Mouse (Mus musculus) heart, postnatal 14 days (tissue): Measurements from ENCODE around the gene Tmem52. TPM values are rescaled to one million over a fixed set of nuclear protein-coding genes. Genes with fewer than 3 reads are reported as not detected.

Source experiments
- DNase-seq, 2 experiments: peaks; one replicate each; pipeline ENCODE4 v3.0.0; 2021 to 2022
- intact Hi-C: fragments of 180-260 bp; cut with DNase I; formaldehyde crosslinking; loops from one replicate; pipeline ENCODE4 v1.15.1; 2025
- total RNA-seq, 2 experiments: library from RNA; stranded (reverse); gene quantifications; 2 replicates each; pipeline ENCODE4 v1.2.3; 2021

The Tmem52 gene
- total RNA-seq, 2 experiments from 2014 or later = 3.6 to 6.9 TPM

GRCm38 (mm10) chr4:155501126-155501525, 32.2 kb downstream of the Tmem52 start:
- DNase-seq = no peak
- intact Hi-C loops = no loop called here

GRCm38 (mm10) chr4:155505067-155505466, 36.2 kb downstream of the Tmem52 start:
- intact Hi-C loops = no loop called here
- no peak for DNase-seq

- no peak for DNase-seq
- intact Hi-C loops = no loop called here
Measured at GRCm38 (mm10) chr4:155505671-155506295, 36.9 kb downstream of the Tmem52 start.

DNA sequence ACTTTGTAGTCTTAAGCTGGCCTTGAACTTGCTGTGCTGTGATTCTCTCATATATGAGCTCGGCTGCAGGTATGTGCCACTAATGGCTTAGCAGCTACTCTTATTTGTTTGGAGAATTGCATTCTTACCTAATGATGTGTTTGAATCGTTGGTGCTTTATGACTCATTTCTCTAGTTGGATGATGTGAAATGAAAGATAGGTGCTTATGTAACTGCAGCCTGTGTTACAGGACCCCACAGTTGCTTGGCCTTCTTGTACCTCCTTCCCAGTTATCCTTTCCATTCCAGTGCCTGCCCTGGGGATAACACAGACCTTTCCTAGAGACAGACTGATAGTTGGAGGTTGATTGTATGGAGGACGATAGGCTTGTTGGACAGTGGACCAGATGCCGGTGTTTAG, 39.7 kb downstream of the Tmem52 start:
- no peak for DNase-seq
- intact Hi-C loops = no loop called here

GRCm38 (mm10) chr4:155510981-155511380, 42.1 kb downstream of the Tmem52 start:
- intact Hi-C loops = loop anchor here (5.0 kb wide), 2 partner anchors 36 to 51 kb away; partner anchors contain the start of gene Nadk
- no peak for DNase-seq

DNA sequence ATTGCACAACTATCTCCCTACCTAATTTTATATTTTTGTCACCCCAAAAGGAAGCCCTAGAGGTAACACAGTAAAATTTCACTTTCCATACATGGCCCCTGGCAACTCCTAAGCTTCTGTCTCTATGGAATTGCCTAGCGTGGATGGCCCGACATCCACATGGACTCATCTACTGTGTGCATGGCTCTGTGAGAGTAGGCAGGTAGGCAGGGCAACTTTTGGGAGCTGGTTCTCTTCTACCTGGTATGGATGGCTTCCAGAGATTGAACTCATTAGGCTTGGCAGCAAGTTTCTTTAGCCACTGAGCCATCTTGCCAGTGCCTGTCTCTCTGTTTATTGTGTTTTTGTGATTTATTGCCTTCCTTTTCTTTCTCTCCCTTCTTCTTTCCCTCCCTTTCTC, 45.9 kb downstream of the Tmem52 start:
- intact Hi-C loops = loop anchor here (5.0 kb wide), 2 partner anchors 32 to 47 kb away; partner anchors contain the start of gene Nadk
- DNase-seq = no peak

DNA sequence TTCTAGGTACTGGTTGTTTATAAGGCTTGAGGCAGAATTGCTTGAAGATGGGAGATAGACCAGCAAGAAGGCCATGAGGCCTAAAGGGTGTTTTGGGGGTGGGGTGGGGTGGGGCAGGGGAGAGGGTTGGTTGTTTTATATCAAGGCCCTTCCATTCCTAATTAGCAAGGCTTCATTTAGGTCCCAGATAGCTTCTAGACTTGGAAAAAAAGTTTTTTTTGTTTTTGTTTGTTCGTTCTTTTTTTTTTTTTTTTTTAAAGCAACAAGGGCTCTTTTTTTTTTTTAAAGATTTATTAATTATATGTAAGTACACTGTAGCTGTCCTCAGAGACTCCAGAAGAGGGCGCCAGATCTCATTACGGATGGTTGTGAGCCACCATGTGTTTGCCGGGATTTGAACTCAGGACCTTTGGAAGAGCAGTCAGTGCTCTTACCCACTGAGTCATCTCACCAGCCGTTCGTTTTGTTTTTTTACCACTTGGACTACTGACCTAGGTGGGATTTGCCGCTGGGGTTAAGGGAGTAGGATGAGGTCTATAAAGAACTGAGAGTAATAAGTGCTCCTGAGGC, 49.1 kb downstream of the Tmem52 start:
- no peak for DNase-seq
- intact Hi-C loops = no loop called here

Other genes starting within 250 kb of the Tmem52 start
- 10 to 100 TPM; 65.0 to 65.3 TPM for gene Ski, start 246.5 kb upstream of the Tmem52 start, total RNA-seq
- gene Faap20, start 219.3 kb upstream of the Tmem52 start, total RNA-seq = 10 to 100 TPM; 19.0 to 19.6 TPM
- 1 to 10 TPM; 1.7 to 2.1 TPM for gene Prkcz, start 107.8 kb upstream of the Tmem52 start, total RNA-seq
- gene Gabrd, start 71.0 kb upstream of the Tmem52 start, total RNA-seq = not detected
- gene Cfap74, start 59.9 kb upstream of the Tmem52 start, total RNA-seq = under 1 TPM; 0.61 to 0.69 TPM
- 100 to 1,000 TPM; 207 to 223 TPM for gene Gnb1, start 22.2 kb downstream of the Tmem52 start, total RNA-seq
- gene Nadk, start 93.3 kb downstream of the Tmem52 start, total RNA-seq = 10 to 100 TPM; 36.6 to 36.7 TPM
- 10 to 100 TPM; 11.2 to 11.4 TPM for gene Slc35e2, start 132.3 kb downstream of the Tmem52 start, total RNA-seq
- 10 to 100 TPM; 25.8 to 28.9 TPM for gene Cdk11b, start 155.7 kb downstream of the Tmem52 start, total RNA-seq
- gene Gm10563, start 176.3 kb downstream of the Tmem52 start, total RNA-seq = not detected
- gene Mmp23, start 184.3 kb downstream of the Tmem52 start, total RNA-seq = 10 to 100 TPM; 14.5 to 16.8 TPM
- 10 to 100 TPM; 22.4 to 24.9 TPM for gene Mib2, start 200.1 kb downstream of the Tmem52 start, total RNA-seq
- 1 to 10 TPM; 1.5 to 1.8 TPM for gene Fndc10, start 225.2 kb downstream of the Tmem52 start, total RNA-seq
- gene Ssu72, start 235.7 kb downstream of the Tmem52 start, total RNA-seq = 10 to 100 TPM; 44.3 to 48.6 TPM